Mouse (Mus musculus): Measurements from ENCODE around the gene Chchd6. TPM values are rescaled to one million over a fixed set of nuclear protein-coding genes. Genes with fewer than 3 reads are reported as not detected.

Chchd6 gene
- polyA plus RNA-seq, 2 experiments = 12.1 to 16.3 TPM

GRCm38 (mm10) chr6:89607999-89608398 is 12.5 kb upstream of the Chchd6 start:
- H3K9me3 ChIP-seq (ENCODE audit: control insufficient read depth, low read length) = no peaks in the 10 kb centered on the region
- 39% methylated on average over 4 of the region's 4 CpGs for WGBS (ENCODE audit: insufficient replicate concordance)
- no peak overlapping the region for H3K27ac ChIP-seq
- H3K27me3 ChIP-seq (ENCODE audit: control insufficient read depth, insufficient read depth, low read length) = no peaks in the 10 kb centered on the region
- TF ChIP-seq EP300 (IDR thresholded peaks at IDR 0.05; ENCODE audit: low read depth) (no peak), CTCF (IDR thresholded peaks at IDR 0.05; ENCODE audit: low read depth) (peak; percentile 69)
- no peak for DNase-seq (ENCODE audit: low read depth in 3 of 3, low spot score in 3 of 3)
- H3K36me3 ChIP-seq (replicated peaks; ENCODE audit: control insufficient read depth, insufficient read depth, low read depth) = no peaks in the 10 kb centered on the region
- no peak for ATAC-seq (ENCODE audit: insufficient read depth)
- no peak overlapping the region for H3K4me2 ChIP-seq (ENCODE audit: low read depth)
- H3K9ac ChIP-seq (replicated peaks) = no peak overlapping the region
- no peaks in the 10 kb centered on the region for H3K4me1 ChIP-seq (replicated peaks; ENCODE audit: control insufficient read depth in 2 of 2, insufficient read depth in 2 of 2, low read length in 1 of 2)
- no peak overlapping the region for H3K4me3 ChIP-seq (ENCODE audit: insufficient read depth in 1 of 2, low read depth in 2 of 2, low read length in 2 of 2)

GRCm38 (mm10) chr6:89606096-89606495 is 10.6 kb upstream of the Chchd6 start:
- H3K36me3 ChIP-seq (replicated peaks; ENCODE audit: control insufficient read depth, insufficient read depth, low read depth) = no peaks in the 10 kb centered on the region
- no peak for DNase-seq (ENCODE audit: low read depth in 3 of 3, low spot score in 3 of 3)
- no peaks in the 10 kb centered on the region for H3K4me1 ChIP-seq (replicated peaks; ENCODE audit: control insufficient read depth in 2 of 2, insufficient read depth in 2 of 2, low read length in 1 of 2)
- ATAC-seq (ENCODE audit: insufficient read depth) = no peak
- H3K9ac ChIP-seq (replicated peaks) = no peak overlapping the region
- TF ChIP-seq CTCF (IDR thresholded peaks at IDR 0.05; ENCODE audit: low read depth) = no peak
- TF ChIP-seq EP300 (IDR thresholded peaks at IDR 0.05; ENCODE audit: low read depth) = no peak
- no peaks in the 10 kb centered on the region for H3K27me3 ChIP-seq (ENCODE audit: control insufficient read depth, insufficient read depth, low read length)
- WGBS (ENCODE audit: insufficient replicate concordance) = 38% methylated on average over 3 of the region's 3 CpGs
- H3K4me2 ChIP-seq (ENCODE audit: low read depth) = no peak overlapping the region
- no peaks in the 10 kb centered on the region for H3K9me3 ChIP-seq (ENCODE audit: control insufficient read depth, low read length)
- no peak overlapping the region for H3K27ac ChIP-seq
- no peak overlapping the region for H3K4me3 ChIP-seq (ENCODE audit: insufficient read depth in 1 of 2, low read depth in 2 of 2, low read length in 2 of 2)

DNA sequence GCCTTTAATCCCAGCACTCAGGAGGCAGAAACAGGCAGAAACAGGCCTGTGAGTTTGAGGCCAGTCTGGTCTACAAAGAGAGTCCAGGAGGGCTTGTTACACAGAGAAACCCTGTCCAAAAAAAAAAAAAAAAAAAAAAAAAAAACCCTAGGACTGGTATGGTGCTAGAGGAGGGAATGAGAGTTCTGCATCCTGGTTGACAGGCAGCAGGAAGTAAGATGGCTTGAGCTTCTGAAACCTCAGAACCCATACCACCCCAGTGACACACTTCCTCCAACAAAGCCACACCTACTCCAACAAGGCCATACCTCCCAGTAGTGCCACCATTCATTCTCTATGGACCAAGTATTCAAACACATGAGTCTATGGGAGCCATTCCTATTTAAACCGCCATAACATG is 1.1 kb upstream of the Chchd6 start:
- TF ChIP-seq EP300 (IDR thresholded peaks at IDR 0.05; ENCODE audit: low read depth) = no peak
- no peak overlapping the region for H3K4me3 ChIP-seq (ENCODE audit: insufficient read depth in 1 of 2, low read depth in 2 of 2, low read length in 2 of 2)
- no peaks in the 10 kb centered on the region for H3K36me3 ChIP-seq (replicated peaks; ENCODE audit: control insufficient read depth, insufficient read depth, low read depth)
- H3K27me3 ChIP-seq (ENCODE audit: control insufficient read depth, insufficient read depth, low read length) = no peaks in the 10 kb centered on the region
- peaks cover 4 to 5% of the 10 kb centered on the region in 2 experiments; a peak in 2 of 4 replicates for H3K4me1 ChIP-seq (replicated peaks; ENCODE audit: control insufficient read depth in 2 of 2, insufficient read depth in 2 of 2, low read length in 1 of 2)
- ATAC-seq (ENCODE audit: insufficient read depth) (no peak), DNase-seq (ENCODE audit: low read depth in 3 of 3, low spot score in 3 of 3) (no peak)
- no peak overlapping the region for H3K27ac ChIP-seq
- no peaks in the 10 kb centered on the region for H3K9me3 ChIP-seq (ENCODE audit: control insufficient read depth, low read length)
- WGBS (ENCODE audit: insufficient replicate concordance) = 83% methylated on average over 1 of the region's 1 CpGs
- H3K9ac ChIP-seq (replicated peaks) = no peak overlapping the region
- no peak overlapping the region for H3K4me2 ChIP-seq (ENCODE audit: low read depth)

- no peaks in the 10 kb centered on the region for H3K9me3 ChIP-seq (ENCODE audit: control insufficient read depth, low read length)
- no peaks in the 10 kb centered on the region for H3K27me3 ChIP-seq (ENCODE audit: control insufficient read depth, insufficient read depth, low read length)
- ATAC-seq (ENCODE audit: insufficient read depth) (peak; percentile 17; the same call in 1 of the 2 replicates), DNase-seq (ENCODE audit: low read depth in 3 of 3, low spot score in 3 of 3) (no peak)
- no peak overlapping the region for H3K9ac ChIP-seq (replicated peaks)
- no peaks in the 10 kb centered on the region for H3K36me3 ChIP-seq (replicated peaks; ENCODE audit: control insufficient read depth, insufficient read depth, low read depth)
- H3K4me1 ChIP-seq (replicated peaks; ENCODE audit: control insufficient read depth in 2 of 2, insufficient read depth in 2 of 2, low read length in 1 of 2) = peaks cover 4 to 5% of the 10 kb centered on the region in 2 experiments; a peak in 2 of 4 replicates
- H3K4me3 ChIP-seq (ENCODE audit: insufficient read depth in 1 of 2, low read depth in 2 of 2, low read length in 2 of 2) = peak overlapping the region in 1 of 2 experiments; percentile 72; a peak in 2 of 4 replicates
- no peak for TF ChIP-seq CTCF (IDR thresholded peaks at IDR 0.05; ENCODE audit: low read depth)
- TF ChIP-seq EP300 (IDR thresholded peaks at IDR 0.05; ENCODE audit: low read depth) = no peak
- 20% methylated on average over 5 of the region's 5 CpGs for WGBS (ENCODE audit: insufficient replicate concordance)
- H3K27ac ChIP-seq = no peak overlapping the region
- H3K4me2 ChIP-seq (ENCODE audit: low read depth) = peak overlapping the region; percentile 85
Measured at GRCm38 (mm10) chr6:89595777-89596146, 310 bp upstream of the Chchd6 start.

DNA sequence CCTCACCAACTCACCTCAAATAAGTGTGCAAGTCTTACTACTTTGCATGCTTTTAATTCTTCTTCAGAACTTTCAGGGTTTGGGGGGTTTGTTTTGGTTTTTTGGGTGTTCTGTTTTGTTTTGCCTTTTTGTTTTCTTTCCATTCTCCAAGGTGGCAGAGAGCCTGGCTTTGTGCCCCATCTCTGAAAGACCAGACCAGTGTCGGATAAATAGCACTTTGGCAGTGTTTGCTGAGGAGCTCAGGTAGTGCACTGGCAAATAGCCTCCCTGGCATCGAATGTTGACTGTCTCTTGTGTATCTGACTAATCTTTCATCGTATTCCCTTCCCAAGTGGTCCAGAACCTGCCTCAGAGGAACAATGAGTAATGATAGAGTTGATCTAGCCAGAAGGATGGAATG is 3.4 kb downstream of the Chchd6 start:
- no peak for ATAC-seq (ENCODE audit: insufficient read depth)
- Histone ChIP-seq H3K4me1 (replicated peaks; ENCODE audit: control insufficient read depth in 2 of 2, insufficient read depth in 2 of 2, low read length in 1 of 2) (peaks cover 4 to 5% of the 10 kb centered on the region in 2 experiments; a peak in 2 of 4 replicates), H3K9ac (replicated peaks) (no peak overlapping the region), H3K9me3 (ENCODE audit: control insufficient read depth, low read length) (no peaks in the 10 kb centered on the region), H3K36me3 (replicated peaks; ENCODE audit: control insufficient read depth, insufficient read depth, low read depth) (no peaks in the 10 kb centered on the region), H3K4me3 (ENCODE audit: insufficient read depth in 1 of 2, low read depth in 2 of 2, low read length in 2 of 2) (no peak overlapping the region), H3K27me3 (ENCODE audit: control insufficient read depth, insufficient read depth, low read length) (no peaks in the 10 kb centered on the region), H3K27ac (no peak overlapping the region), H3K4me2 (ENCODE audit: low read depth) (no peak overlapping the region)
- DNase-seq (ENCODE audit: low read depth in 3 of 3, low spot score in 3 of 3) = no peak
- TF ChIP-seq CTCF (IDR thresholded peaks at IDR 0.05; ENCODE audit: low read depth) = no peak
- no peak for TF ChIP-seq EP300 (IDR thresholded peaks at IDR 0.05; ENCODE audit: low read depth)
- WGBS (ENCODE audit: insufficient replicate concordance) = 54% methylated on average over 3 of the region's 3 CpGs
